Mouse (Mus musculus) lung, postnatal 25 days (tissue): ENCODE measurements around the gene Tspan1.

Source experiments
- DNase-seq: peaks from one replicate; pipeline ENCODE4 v3.0.0; 2022; ENCODE audit warnings: low spot score

Gene Tspan1

GRCm38 (mm10) chr4:116123602-116124519, 43.5 kb downstream of the Tspan1 start, which contains the start of the genes Rad54l and Pomgnt1:
TSS of gene Rad54l (minus strand) at chr4:116123690.
TSS of gene Pomgnt1 (plus strand) at chr4:116123840.
- DNase-seq = peak; percentile 89

- no peak for DNase-seq
Observed at GRCm38 (mm10) chr4:116122762-116123161, 44.6 kb downstream of the Tspan1 start.
